Mouse (Mus musculus) megakaryocyte, embryonic 14.5 days (primary cell): ENCODE results near the gene AC129217.1.

Source experiments
- FLI1 ChIP-seq: IDR thresholded peaks from 2 replicates; pipeline ENCODE4 v1.6.1; 2012; ENCODE audit warnings: low read length, inconsistent platforms, mixed read lengths
- GATA1 ChIP-seq: IDR thresholded peaks from 3 replicates; pipeline ENCODE4 v1.6.1; 2012; ENCODE audit warnings: mixed read lengths, low read length, inconsistent platforms, borderline replicate concordance

GRCm38 (mm10) chr19:8837251-8837791 lies 7.7 kb downstream of the AC129217.1 start, which contains the start of gene Bscl2:
- no peak for TF ChIP-seq GATA1
- no peak for TF ChIP-seq FLI1
